Mouse (Mus musculus) right cerebral cortex, postnatal 36 days (tissue): Measurements from ENCODE around the gene Cnn3.

ENCODE experiments used
- DNase-seq, 2 experiments: peaks; one replicate each; pipeline ENCODE4 v3.0.0; 2022; ENCODE audit warnings: low spot score in 2 of 2, mixed read lengths in 1 of 2

The Cnn3 gene

DNA sequence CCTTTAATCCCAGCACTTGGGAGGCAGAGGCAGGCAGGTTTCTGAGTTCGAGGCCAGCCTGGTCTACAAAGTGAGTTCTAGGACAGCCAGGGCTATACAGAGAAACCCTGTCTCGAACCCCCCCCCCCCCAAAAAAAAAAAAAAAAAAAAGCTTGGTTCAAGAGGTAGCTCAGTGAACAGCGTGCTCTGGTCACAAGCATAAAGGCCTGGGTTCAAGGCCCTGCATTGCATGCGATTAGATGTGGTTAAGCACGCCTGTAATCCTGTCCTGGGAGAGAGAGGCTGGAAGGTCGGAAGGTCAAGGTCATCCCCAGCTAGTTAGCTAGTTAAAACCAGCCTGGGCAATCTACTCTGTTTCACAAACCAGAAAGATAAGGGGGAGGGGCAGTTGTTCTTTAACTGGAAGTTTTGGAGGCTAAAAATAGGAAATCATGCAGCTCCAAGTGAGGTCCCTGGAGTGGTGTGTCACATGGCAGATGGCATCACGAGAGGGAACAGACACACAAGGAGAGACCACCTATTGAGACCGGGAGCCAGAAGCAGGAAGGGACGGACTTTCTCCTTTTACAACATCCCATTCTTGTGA is 7.4 kb upstream of the Cnn3 start:
- no peak for DNase-seq

DNA sequence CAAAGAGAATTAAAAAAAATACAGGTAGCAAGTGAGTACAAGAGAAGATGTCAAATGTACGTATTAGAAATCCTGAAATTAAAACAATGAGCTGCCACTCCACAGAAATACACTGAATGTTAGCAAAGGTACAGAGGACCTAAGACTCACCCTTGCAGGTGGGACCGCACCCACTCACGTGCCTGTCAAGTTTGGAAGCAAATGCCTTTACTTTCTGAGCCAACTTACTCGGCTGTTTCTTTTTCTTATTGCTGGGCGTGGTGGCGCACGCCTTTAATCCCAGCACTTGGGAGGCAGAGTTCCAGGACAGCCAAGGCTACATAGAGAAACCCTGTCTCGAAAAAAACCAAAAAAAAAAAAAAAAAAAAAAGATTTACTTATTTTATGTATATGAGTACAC is 3.9 kb upstream of the Cnn3 start:
- no peak for DNase-seq

DNA sequence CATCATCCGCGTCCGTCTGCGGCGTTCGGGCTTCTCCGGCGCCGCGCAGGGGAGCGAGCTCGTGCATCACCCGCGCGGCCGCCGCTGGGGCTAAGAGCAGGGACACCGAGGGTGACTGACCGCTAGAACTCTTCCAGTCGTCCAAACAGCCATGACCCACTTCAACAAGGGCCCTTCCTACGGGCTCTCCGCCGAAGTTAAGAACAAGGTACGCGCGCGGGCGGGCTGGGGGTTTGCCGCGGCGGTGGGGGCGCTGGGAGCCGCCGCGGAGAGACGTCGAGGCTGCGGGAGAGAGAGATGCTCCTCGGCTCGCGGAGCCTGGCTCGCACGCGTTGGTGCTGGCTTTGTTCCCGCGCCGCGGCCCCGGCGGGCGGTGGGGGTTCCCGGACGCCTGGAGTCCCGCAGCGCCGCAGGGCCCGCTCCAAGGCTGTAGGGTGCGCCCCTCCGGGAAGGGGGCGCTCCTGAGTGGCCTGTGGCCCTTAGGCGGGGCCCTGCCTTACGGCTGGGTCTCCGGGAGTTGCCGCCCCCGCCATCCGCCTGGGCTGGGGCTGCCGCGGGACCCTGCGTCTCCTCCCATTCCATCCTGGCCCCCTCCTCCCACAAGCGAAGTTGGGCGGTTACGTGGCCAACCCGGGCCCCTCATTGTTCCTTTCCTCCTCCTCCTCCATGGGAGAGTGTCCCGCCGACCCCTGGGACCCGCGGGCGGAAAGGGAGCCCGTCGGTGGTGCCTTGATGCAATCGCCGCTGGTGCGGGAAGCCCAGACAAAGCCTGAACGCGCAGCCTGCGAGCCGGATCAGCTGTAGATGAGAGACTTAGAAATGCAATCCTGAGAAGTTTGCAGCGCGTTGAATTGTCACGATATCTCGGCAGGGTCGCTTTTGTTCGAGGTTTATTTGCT is 573 bp downstream of the Cnn3 start:
- DNase-seq: peak; percentile 20 to 32

DNA sequence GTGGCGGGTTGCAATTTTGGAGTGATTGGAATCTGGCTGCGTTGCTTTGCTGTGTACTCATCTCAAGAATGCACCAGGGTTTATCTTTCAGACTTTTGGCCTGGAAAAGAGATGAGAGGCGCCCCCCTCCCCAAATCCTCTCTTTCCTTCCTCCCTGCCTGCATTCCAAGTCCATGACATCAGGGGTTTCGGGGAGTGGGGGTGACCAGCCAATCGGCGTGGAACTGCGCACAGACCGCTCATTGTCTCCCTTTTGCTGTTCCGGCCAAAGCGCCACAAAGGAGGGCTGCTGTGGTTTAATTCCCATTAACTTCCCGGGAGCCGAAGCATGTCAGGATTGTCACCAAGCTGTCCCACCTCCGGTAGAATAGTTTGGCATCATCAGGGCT is 1.2 kb downstream of the Cnn3 start:
- peak; percentile 16 to 37 for DNase-seq

DNA sequence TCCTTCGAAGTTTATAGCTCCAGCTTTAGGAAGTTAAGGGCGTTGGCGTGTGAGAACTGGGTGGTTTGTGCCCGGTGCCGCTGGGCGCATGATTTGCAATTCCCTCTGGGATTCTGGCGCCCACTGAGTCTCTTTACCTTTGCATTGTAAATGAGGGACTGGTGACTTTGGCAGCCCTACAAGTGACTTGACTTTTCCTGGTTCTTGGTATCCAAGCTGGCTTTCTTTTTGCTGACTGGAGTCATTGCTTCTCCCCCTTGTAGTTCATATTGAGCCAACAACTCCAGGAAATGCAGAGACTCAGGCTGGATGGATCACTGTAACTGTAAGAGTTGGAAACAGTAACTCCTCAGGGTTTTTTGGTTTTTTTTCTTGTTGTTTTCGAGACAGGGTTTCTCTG is 1.9 kb downstream of the Cnn3 start:
- DNase-seq: peak in 1 of 2 experiments; percentile 5

DNA sequence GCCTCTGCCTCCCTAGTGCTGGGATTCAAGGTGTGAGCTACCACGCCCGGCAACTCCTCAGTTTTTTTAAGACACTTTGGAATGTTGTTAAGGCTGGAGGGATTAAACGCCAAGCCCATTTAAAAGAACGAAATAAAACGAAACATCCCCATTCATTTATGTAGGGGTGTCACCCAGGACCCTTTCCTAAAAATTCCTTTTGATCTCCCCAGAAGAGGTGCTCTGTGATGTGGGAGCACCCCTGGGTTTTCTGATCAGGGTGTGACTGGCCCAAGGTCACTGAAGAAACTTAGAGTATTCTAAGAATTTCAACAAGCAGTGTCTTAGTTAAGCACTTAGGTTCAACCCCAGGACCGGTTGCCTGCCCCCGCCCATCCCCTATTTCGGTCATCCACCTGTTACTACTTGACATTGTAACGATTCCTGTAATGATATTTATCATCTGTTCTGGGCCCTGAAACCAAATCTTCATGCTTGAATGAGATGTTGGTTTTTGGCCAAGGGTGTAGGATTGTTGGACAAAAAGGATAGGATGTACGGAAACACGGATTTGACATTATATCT is 2.5 kb downstream of the Cnn3 start:
- no peak for DNase-seq

DNA sequence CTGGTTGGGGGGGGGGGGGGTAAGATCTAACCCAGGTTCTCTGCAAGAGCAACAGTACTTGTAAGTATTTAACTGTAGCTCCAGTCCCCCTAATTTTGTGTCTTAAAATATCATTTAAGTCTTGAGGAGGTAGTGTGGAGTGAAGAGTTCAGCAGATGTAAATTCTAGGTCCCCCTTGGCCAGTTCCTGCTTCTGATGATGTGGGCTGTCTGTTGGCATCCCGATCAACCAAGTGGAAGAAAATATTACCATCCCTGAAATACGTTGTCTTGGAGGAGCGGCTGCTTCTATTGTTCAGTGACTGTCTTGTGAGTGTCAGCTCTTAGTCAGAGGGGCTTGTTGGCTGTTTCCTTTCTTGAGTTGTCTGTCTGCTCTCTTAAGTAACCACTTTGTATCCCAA is 3.2 kb downstream of the Cnn3 start:
- no peak for DNase-seq

DNA sequence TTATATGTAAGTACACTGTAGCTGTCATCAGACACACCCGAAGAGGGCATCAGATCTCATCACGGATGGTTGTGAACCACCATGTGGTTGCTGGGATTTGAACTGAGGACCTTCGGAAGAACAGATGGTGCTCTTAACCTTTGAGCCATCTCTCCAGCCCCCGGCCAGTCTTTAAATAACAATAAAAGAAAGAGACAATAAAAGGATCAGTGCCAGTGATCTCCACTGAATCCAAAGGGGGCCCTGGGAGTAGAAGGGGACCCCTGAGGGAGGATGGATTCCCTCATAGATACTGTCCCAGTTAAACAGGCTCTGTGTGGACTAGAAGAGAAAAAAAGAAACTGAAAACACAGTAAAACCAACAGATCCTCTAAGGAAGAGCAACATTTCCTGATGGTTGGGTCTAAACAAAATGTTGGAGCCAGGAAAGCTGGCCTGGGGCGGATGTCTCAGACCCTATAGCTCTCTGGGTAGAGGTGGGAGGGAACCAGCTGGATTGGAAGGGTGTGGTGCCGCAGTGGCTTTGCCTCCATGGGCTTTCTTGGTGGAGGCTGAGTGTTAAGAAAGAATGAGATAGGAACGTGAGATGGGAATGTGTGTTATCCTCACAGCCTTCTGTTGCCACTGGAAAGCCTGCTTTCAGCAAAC is 4.1 kb downstream of the Cnn3 start:
- DNase-seq: no peak

DNA sequence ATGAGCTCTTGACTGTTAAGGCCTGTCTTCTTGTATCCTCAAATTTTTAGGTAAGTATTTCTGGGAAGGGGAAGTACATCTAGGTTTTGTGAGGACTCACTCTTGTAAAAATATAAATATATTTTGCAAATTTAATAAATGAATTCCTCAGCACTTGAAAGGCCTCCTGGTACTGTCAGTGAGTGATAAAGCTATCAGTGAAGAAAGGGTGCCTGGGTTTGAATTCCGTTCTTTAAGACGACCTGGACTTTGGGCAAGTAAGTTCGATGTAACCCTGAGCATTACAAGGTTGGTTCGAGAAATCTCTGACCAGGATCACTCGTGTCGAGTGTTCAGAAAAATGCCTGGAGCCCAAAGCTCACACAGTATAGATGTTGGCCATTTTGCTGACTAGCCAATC is 7.1 kb downstream of the Cnn3 start:
- no peak for DNase-seq

DNA sequence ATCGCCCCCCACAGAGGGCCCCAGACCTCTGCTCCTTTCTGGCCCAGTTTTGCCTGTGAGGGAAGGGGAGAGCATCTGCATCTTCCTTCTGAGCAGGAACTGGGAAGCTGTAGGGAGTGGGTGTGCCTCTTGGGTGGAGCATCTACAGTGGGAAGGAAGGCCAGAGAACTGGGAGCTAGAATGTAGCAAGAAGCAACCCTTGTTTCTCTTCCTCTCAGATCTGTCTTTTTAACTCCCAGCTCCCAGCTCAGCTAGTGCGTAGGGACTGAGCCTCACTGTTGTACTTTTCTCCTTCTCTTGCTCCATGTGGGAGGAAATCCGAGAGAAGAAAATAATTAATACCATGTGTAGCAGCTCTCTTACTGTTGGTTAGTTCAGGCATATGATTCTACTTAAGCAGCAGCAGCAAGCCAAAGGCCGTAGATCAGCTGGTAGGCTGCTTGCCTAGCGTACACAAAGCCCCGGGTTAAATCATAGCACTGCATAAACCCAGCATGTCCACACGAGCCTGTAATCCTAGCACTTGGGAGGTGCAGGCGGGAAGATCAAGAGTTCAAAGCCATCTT is 7.8 kb downstream of the Cnn3 start:
- no peak for DNase-seq

DNA sequence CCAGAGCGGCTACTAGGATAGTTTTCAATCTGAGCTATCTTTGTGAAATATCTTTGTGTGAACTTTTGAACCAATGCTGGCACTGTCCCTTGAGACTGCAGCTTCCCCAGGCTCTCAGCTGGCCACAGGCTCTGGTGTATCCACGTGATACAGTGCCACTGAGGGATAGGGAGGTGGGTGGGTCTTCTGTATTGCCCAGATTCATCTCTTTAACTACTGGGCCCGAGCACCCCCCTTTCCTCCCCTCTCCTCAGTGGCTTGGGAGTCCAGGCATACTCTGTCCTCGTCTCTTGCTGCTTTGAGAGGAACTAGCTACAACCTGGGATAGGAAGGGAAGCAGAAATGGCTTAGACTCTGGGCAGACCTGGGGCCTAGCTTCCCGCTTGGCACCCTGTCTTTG is 9.0 kb downstream of the Cnn3 start:
- no peak for DNase-seq

DNA sequence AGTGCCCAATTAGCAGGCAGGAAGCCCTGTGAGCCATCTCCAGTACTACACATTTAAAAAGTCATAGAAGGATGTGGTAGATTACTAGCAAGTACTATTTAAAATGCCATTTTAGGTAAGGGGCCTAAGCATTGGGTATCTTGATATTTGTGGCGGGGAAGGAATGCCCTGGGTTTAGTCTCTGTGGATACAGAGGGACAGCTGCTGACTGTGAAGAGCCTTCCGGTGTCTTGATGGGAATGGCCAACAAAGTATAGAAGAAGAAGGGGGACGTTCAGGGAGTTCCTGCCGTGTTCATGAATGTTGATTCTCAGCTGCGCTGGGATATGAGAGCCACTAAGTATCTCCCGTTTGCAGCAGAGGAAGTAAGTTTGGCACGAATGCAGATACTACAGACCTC is 10.8 kb downstream of the Cnn3 start:
- no peak for DNase-seq

DNA sequence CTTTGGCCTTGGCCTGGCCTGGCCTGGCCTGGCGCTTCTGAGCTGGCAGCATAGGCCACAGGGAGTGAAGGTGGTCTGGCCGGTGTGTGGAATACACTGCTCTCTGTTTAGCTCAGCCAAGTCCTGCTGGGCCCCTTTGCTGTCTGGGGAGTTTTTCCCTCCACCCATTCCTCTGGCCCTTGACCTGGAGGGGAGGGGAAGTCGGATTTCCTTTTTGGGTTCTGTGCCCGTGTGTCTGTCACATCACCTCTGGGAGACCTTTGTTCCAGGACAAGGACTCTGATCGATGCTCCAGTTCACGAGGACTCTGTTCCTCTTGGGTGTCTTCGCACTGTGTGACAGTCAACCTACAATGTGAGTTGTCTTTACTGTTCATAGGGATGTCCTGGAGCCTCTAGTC is 11.7 kb downstream of the Cnn3 start:
- no peak for DNase-seq

DNA sequence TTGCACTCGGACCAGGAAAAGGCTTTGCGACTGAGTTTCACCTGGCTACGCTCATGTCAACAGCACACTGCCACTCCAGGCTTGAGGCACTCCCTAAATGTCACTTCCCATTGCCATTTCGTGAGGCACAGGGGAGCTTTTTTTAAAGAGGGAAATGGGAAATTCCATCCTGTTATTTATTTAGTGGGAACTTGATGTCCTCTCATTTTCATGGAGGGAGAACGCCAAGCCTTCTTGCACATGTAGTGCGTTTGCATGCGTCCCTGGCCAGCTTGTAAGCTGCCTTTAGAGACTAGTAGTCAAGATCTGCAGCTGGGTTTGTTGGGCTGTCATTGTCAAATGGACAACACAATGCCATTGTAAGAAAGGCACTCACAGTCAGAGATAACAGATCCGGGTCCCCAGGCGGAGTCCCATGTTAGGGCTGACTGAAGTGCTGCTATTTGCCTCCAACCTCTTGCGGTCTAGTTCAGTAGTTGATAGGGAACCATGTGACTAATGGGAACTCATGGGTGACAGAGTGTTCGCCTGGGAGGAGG is 13.4 kb downstream of the Cnn3 start:
- no peak for DNase-seq

DNA sequence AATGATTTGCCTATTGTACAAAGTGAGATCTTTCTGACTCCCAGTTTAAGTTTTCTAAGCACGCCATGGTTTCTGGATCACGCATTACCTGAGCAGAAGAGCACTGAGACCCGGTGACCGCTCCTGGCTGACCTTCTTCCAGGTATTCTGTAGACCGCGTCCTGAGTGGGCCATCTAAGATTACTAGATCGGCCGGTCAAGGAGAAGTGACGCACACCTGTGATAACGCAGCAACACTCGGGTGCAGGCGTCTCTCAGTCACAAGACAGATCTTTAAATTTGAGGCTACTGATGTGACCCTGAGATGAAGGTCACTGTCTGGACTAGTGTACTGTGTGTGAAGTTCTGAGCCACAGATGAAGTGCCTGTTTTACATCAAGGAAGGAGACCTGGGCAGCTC is 15.2 kb downstream of the Cnn3 start:
- no peak for DNase-seq

DNA sequence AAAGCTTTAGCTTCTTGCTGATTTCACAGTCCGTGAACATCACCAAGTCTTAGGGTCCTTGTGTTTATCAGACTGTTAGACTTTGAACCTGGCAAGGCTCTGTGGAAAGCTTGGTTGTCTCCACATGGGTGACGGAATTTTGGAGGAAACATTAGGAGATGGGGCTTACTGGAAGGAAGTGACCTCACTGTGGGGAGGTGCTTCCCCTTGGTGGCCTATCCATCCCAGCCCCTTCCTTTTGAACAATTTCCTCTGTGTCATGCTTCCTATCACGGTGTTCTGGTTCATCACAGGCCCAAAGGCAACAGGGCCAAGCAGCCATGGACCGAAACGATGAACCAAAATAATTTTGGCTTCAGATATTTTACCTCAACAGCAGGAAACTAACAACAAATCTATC is 16.0 kb downstream of the Cnn3 start:
- DNase-seq: no peak

DNA sequence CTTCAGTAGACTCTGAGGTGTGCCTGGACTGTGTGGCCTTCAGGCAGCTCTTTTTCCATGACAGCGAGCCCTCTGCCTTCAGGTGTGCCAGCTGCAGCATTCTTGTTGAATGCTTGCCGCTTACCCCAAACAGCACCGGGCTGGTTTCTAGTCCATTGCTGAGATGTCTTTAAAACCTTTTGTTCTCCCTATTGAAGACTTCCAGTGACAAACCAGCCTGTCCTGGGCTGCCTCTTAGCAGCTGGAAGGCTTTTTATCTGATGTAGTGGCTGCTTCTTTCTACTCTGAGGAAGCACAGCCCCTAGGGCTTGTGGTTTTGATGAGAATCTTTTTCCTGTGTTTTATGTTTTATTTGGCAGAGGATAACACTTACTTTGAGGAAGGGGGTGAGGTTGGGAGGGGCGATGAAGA is 17.6 kb downstream of the Cnn3 start:
- no peak for DNase-seq

DNA sequence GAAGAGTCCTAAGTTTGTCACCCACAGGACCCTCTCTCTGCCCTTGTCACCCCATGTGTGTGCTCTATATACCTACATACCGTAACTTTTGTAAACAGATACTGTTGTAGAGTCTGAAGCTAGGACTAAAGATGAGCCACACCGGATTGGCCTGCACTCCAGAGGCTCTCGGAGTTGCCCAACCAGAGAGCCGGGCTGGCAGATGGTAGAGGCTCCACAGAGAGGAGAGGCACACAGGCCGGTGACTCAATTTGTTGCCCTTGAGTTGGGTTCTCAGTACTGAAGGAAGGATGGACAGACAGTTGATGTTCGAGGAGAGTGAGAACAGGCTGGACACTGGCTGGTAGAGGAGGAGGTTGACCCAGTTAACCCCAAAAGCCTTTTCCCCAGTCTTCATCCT is 18.1 kb downstream of the Cnn3 start:
- no peak for DNase-seq

DNA sequence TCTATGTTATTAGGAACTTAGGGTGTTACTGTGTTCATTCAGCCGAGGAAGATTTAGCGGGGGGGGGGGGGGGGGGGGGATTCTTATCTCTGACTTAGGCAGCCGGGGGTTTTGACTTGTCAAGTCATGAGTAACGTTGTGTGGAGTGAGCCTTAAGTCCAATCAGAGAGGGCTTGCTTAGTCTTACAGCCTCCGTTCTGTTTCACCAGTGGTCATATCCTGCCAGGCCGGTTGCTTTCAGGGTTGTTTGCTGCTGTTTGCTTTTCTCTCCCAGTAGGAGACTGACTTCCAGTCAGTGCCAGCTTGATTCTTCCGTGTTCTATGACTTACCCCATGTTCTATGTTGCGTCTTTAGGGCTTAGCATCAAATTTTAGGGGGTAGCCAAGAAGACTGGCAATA is 20.2 kb downstream of the Cnn3 start:
- DNase-seq: no peak

DNA sequence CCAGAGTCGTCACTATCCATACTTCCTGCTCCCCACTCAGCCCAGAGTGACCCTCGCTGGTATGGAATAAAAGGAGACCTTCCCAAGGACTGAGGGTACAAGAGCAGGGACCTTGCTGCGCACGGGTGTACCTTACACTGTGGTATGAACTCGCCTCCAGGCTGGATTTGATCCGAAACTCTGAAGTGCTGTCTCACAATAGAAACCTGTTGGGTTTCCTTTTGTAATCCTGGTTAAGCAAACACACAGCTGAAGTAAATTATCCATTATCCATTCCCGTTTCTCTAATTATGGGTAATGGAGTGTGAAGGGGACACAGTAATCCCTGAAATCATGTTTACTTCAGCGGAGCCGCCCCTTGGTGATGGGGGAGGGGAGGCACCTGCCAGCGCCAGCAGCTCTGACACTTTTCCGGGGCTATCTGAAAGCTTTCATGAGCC is 21.8 kb downstream of the Cnn3 start:
- no peak for DNase-seq

DNA sequence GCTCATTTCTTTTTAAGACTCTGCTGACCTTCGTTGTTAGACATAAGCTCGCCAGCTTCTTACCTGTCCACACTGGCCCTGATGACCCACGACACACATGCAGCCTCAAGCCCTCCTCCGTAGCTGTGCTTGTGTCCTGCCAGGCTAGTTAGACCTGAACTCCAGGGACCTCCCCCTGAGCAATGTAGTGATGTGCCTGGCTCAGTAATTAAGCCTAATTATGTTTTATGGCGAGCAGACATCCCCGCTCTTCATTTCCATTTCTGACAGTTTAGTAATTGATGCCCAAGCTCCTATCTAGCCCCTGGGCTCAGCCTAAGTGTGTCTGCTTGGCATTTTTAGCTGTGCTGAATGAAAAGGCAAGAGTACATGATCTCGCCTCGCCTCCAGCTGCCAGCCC is 22.3 kb downstream of the Cnn3 start:
- DNase-seq: no peak

DNA sequence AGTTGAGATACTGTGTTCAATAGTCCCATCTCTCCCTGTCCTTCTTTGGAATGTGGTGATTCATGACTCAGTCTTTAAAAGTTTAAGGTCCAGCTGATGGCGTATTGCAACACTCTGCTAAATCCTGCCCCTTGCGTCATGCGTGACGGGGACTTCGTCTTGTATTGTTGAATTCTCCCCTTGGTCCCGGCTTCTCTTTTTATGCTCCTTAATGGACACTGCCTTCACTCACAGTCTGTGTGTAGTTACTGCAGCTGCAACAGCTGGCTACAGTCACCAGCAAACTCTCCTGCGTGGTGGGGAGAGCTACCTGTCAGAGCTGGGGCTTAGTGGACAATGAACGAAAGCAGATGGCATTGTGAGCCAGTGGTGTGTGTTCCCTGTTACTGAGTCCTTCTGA is 23.2 kb downstream of the Cnn3 start:
- no peak for DNase-seq
